ENCODE assay signal across 15 mouse cellular contexts in genomic region chr5:127349221-127350065, GRCm38 (mm10).
DNase-seq lines count a peak whose midpoint lies in the region; ATAC-seq lines count a peak whose summit lies in the region.
"Had no signal": no experiment of that assay in that cellular context is flagged by ENCODE, and none has a peak within 500 bp of the region (broad histone marks: within the 10 kb centered on the region; RNA-seq: fewer than 3 reads in every experiment).

No protein-coding gene starts in this region.

- peak; percentile 18 for DNase-seq in kidney, postnatal 10 days
- DNase-seq in kidney, adult 8-10 months, result no peak
- DNase-seq in cerebellum, adult 11 months, result peak; percentile 73
- peak; percentile 91 for DNase-seq in cerebellum, adult 9-11 months
- DNase-seq in forebrain, embryonic 14.5 days (ENCODE audit: low spot score), result peak; percentile 36
- no peak for DNase-seq in ovary, postnatal 14 days (ENCODE audit: low spot score)
- DNase-seq in layer of hippocampus, adult 9-10 months (ENCODE audit: low spot score), result no peak
- no peak for DNase-seq in thymus, postnatal 10 days (ENCODE audit: low spot score in 2 of 2)
- DNase-seq: left cerebral cortex, postnatal 4 days; midbrain, embryonic 14.5 days; right cerebral cortex, adult 18-20 months had no signal

- H3K36me3 ChIP-seq in forebrain, embryonic 14.5 days (ENCODE audit: control insufficient read depth, insufficient read depth, low read length), result no peaks in the 10 kb centered on the region
- H3K36me3 ChIP-seq: neural tube, embryonic 12.5 days had no signal

- no peak overlapping the region for H3K4me2 ChIP-seq in forebrain, embryonic 14.5 days (ENCODE audit: low read length)
- H3K4me2 ChIP-seq: neural tube, embryonic 12.5 days had no signal

- no peaks in the 10 kb centered on the region for H3K9me3 ChIP-seq in forebrain, embryonic 14.5 days (replicated peaks; ENCODE audit: control insufficient read depth, low read length)
- H3K9me3 ChIP-seq: neural tube, embryonic 12.5 days had no signal

- no peak overlapping the region for H3K4me3 ChIP-seq in forebrain, embryonic 14.5 days (ENCODE audit: low read depth, low read length)
- H3K4me3 ChIP-seq: layer of hippocampus, adult 2 months; neural tube, embryonic 12.5 days had no signal

- peak overlapping the region; percentile 48 for H3K27ac ChIP-seq in forebrain, embryonic 14.5 days (ENCODE audit: low read depth, low read length)
- H3K27ac ChIP-seq: layer of hippocampus, adult 2 months; neural tube, embryonic 12.5 days had no signal

- peaks cover 20% of the 10 kb centered on the region for H3K4me1 ChIP-seq in forebrain, embryonic 14.5 days (ENCODE audit: control insufficient read depth, insufficient read depth, low read length)

- no peak overlapping the region for H3K9ac ChIP-seq in forebrain, embryonic 14.5 days (ENCODE audit: low read length)
- H3K9ac ChIP-seq: neural tube, embryonic 12.5 days had no signal

- H3K27me3 ChIP-seq in forebrain, embryonic 14.5 days (replicated peaks; ENCODE audit: control insufficient read depth, insufficient read depth, low read length), result no peaks in the 10 kb centered on the region
- H3K27me3 ChIP-seq: neural tube, embryonic 12.5 days had no signal

- no peak for ATAC-seq in forebrain, embryonic 14.5 days
- ATAC-seq: CD4-positive, CD25-positive, alpha-beta regulatory T cell, adult 4 months; lung, postnatal 0 days had no signal

- WGBS in forebrain, embryonic 14.5 days, result 42% methylated on average over 9 of the region's 9 CpGs

Comparison
In these comparisons a context has a peak if more than half of its experiments do, and no peak if none do; other contexts are left out.
1. DNase-seq: peak in kidney, postnatal 10 days (single experiment), cerebellum, adult 11 months (single experiment), cerebellum, adult 9-11 months (single experiment) and forebrain, embryonic 14.5 days (single experiment); none in kidney, adult 8-10 months (0 of 2), ovary, postnatal 14 days (single experiment), layer of hippocampus, adult 9-10 months (single experiment) and thymus, postnatal 10 days (0 of 2).